Mouse (Mus musculus): ENCODE results near the gene Dlg5. TPM values are rescaled to one million over a fixed set of nuclear protein-coding genes. Genes with fewer than 3 reads are reported as not detected.

The Dlg5 gene
- polyA plus RNA-seq, 1 experiment from 2014 or later: 37.5 TPM

GRCm38 (mm10) chr14:24269571-24269970, 23.9 kb upstream of the Dlg5 start:
- no peak for ATAC-seq (ENCODE audit: low read depth)
- Histone ChIP-seq H3K4me3 (ENCODE audit: low read depth, low read length) (no peak overlapping the region), H3K9me3 (ENCODE audit: control insufficient read depth, low read length) (no peaks in the 10 kb centered on the region), H3K27me3 (ENCODE audit: control insufficient read depth, insufficient read depth, low read length) (no peaks in the 10 kb centered on the region), H3K27ac (ENCODE audit: low read depth, low read length) (no peak overlapping the region), H3K4me1 (ENCODE audit: control insufficient read depth, insufficient read depth, low read length) (no peaks in the 10 kb centered on the region), H3K36me3 (ENCODE audit: control insufficient read depth, insufficient read depth, low read length) (no peaks in the 10 kb centered on the region), H3K9ac (replicated peaks; ENCODE audit: low read depth, low read length) (no peak overlapping the region), H3K4me2 (ENCODE audit: low read depth, low read length) (no peak overlapping the region)
- 58% methylated on average over 1 of the region's 1 CpGs for whole genome bisulfite sequencing

- peak; percentile 96 for ATAC-seq (ENCODE audit: low read depth)
- peaks cover 14% of the 10 kb centered on the region; the same call in 1 of the 2 replicates for H3K4me1 ChIP-seq (ENCODE audit: control insufficient read depth, insufficient read depth, low read length)
- 38% methylated on average over 2 of the region's 2 CpGs for WGBS
- no peaks in the 10 kb centered on the region for H3K36me3 ChIP-seq (ENCODE audit: control insufficient read depth, insufficient read depth, low read length)
- no peaks in the 10 kb centered on the region for H3K9me3 ChIP-seq (ENCODE audit: control insufficient read depth, low read length)
- no peak overlapping the region for H3K4me3 ChIP-seq (ENCODE audit: low read depth, low read length)
- no peaks in the 10 kb centered on the region for H3K27me3 ChIP-seq (ENCODE audit: control insufficient read depth, insufficient read depth, low read length)
- H3K9ac ChIP-seq (replicated peaks; ENCODE audit: low read depth, low read length): no peak overlapping the region
- H3K4me2 ChIP-seq (ENCODE audit: low read depth, low read length): no peak overlapping the region
- peak overlapping the region; percentile 73 for H3K27ac ChIP-seq (ENCODE audit: low read depth, low read length)
Measured at GRCm38 (mm10) chr14:24262915-24263314, 17.2 kb upstream of the Dlg5 start.

DNA sequence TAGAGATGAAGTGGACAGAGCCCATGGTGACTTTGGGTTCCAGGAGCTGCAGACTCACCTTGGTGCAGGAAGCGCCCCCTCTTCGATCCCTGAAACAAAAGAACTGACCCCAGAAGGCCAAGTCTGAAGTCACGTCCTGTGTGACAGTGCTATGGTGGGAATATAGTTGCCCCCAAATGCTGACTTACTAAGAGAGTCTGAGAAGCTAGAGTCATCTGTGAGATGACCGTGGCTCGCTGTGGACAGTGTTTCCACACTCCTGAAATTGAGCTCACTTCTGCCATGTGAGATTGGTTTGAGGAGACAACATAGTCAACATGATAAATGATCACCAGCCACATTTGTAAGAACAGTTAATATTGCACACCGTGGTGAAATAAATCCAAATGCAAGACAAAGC, 16.7 kb upstream of the Dlg5 start:
- no peaks in the 10 kb centered on the region for H3K27me3 ChIP-seq (ENCODE audit: control insufficient read depth, insufficient read depth, low read length)
- H3K4me1 ChIP-seq (ENCODE audit: control insufficient read depth, insufficient read depth, low read length): peaks cover 14% of the 10 kb centered on the region; the same call in 1 of the 2 replicates
- no peaks in the 10 kb centered on the region for H3K36me3 ChIP-seq (ENCODE audit: control insufficient read depth, insufficient read depth, low read length)
- H3K4me3 ChIP-seq (ENCODE audit: low read depth, low read length): no peak overlapping the region
- WGBS: 63% methylated on average over 6 of the region's 6 CpGs
- no peak overlapping the region for H3K9ac ChIP-seq (replicated peaks; ENCODE audit: low read depth, low read length)
- H3K4me2 ChIP-seq (ENCODE audit: low read depth, low read length): no peak overlapping the region
- H3K9me3 ChIP-seq (ENCODE audit: control insufficient read depth, low read length): no peaks in the 10 kb centered on the region
- ATAC-seq (ENCODE audit: low read depth): no peak
- H3K27ac ChIP-seq (ENCODE audit: low read depth, low read length): peak overlapping the region; percentile 72

GRCm38 (mm10) chr14:24260391-24260790, 14.7 kb upstream of the Dlg5 start:
- Histone ChIP-seq H3K27ac (ENCODE audit: low read depth, low read length) (no peak overlapping the region), H3K9me3 (ENCODE audit: control insufficient read depth, low read length) (no peaks in the 10 kb centered on the region), H3K4me1 (ENCODE audit: control insufficient read depth, insufficient read depth, low read length) (peaks cover 14% of the 10 kb centered on the region; the same call in 1 of the 2 replicates), H3K27me3 (ENCODE audit: control insufficient read depth, insufficient read depth, low read length) (no peaks in the 10 kb centered on the region), H3K36me3 (ENCODE audit: control insufficient read depth, insufficient read depth, low read length) (no peaks in the 10 kb centered on the region), H3K9ac (replicated peaks; ENCODE audit: low read depth, low read length) (no peak overlapping the region), H3K4me3 (ENCODE audit: low read depth, low read length) (no peak overlapping the region), H3K4me2 (ENCODE audit: low read depth, low read length) (no peak overlapping the region)
- 78% methylated on average over 4 of the region's 4 CpGs for WGBS
- no peak for ATAC-seq (ENCODE audit: low read depth)

DNA sequence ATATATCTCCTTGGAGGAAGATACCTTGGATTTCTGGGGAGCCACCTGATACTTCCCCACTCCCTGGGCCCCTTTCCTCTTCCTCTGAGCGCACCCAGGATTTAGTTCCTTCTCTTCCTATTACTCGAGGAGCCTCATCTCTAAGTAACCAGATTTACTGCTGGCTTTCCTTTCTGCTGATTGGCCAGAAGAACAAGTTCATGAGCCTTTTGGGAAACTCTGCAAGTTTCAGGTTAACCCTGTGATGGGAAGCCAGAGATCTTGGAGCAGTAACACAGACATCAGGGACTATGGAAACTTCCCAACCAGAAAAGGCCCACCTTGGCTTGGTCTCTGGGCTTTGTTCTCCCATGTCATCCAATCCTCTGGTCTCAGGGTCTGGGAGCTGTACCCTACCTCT, 10.2 kb upstream of the Dlg5 start:
- ATAC-seq (ENCODE audit: low read depth): no peak

DNA sequence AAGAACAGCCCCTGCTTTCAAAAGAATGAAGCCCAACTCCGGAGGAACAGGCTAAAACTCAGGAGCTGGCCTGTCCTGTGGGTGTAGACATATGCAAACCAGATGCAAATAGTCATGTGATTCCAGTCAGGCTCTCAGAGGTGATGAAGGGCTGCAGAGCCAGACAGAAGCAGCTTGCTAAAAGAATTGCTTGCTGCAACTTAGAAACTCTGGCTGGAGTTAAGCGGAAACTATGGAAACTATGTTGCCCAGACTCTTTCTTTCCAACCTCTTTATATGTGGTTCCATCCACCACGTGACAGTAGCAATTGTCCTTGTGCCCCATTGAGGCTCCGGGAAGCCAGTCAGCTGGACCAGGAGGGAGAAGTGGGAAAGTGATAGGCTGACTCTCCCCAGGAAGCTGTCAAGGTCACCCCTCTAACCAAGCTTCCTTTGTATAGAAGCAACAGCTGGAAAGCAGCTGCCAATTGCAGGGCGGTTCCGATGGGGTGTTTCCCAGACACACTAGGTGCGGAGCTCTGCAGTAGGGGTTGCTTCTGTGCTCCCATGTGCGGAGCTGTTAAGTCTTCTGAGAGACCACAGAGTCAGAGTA, 8.0 kb upstream of the Dlg5 start:
- peak; percentile 66; the same call in 1 of the 2 replicates for ATAC-seq (ENCODE audit: low read depth)
- Histone ChIP-seq H3K9ac (replicated peaks; ENCODE audit: low read depth, low read length) (no peak overlapping the region), H3K4me1 (ENCODE audit: control insufficient read depth, insufficient read depth, low read length) (no peaks in the 10 kb centered on the region), H3K4me2 (ENCODE audit: low read depth, low read length) (no peak overlapping the region), H3K27me3 (ENCODE audit: control insufficient read depth, insufficient read depth, low read length) (no peaks in the 10 kb centered on the region), H3K36me3 (ENCODE audit: control insufficient read depth, insufficient read depth, low read length) (no peaks in the 10 kb centered on the region), H3K9me3 (ENCODE audit: control insufficient read depth, low read length) (no peaks in the 10 kb centered on the region), H3K27ac (ENCODE audit: low read depth, low read length) (peak overlapping the region; percentile 41; the same call in 1 of the 2 replicates), H3K4me3 (ENCODE audit: low read depth, low read length) (no peak overlapping the region)
- 8% methylated on average over 8 of the region's 8 CpGs for WGBS

More for the DNA sequence above, 10.2 kb upstream of the Dlg5 start:
- no peaks in the 10 kb centered on the region for H3K4me1 ChIP-seq (ENCODE audit: control insufficient read depth, insufficient read depth, low read length)
- H3K27ac ChIP-seq (ENCODE audit: low read depth, low read length): no peak overlapping the region
- H3K4me3 ChIP-seq (ENCODE audit: low read depth, low read length): no peak overlapping the region
- no peak overlapping the region for H3K9ac ChIP-seq (replicated peaks; ENCODE audit: low read depth, low read length)
- H3K4me2 ChIP-seq (ENCODE audit: low read depth, low read length): no peak overlapping the region
- no peaks in the 10 kb centered on the region for H3K27me3 ChIP-seq (ENCODE audit: control insufficient read depth, insufficient read depth, low read length)
- no peaks in the 10 kb centered on the region for H3K36me3 ChIP-seq (ENCODE audit: control insufficient read depth, insufficient read depth, low read length)
- H3K9me3 ChIP-seq (ENCODE audit: control insufficient read depth, low read length): no peaks in the 10 kb centered on the region
- 58% methylated on average over 2 of the region's 2 CpGs for WGBS

DNA sequence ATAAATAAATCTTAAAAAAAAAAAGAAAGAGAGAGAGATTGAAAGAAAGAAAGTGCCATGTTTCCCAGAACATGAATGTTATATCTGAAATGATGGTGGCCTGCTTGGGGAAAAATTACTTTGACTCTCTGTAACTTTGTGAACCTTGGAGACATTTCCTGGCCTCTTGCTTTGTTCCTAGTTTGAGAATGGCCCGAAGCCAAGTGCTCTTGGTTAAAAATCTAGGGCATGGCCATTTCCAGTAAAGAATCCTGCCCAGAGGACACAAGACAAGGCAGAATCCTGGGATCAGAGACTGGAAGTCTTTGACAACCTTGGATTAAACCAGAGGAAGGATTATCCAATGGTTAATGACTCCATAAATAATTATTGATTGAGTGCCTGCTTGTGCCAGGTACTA, 5.6 kb upstream of the Dlg5 start:
- Histone ChIP-seq H3K27me3 (ENCODE audit: control insufficient read depth, insufficient read depth, low read length) (no peaks in the 10 kb centered on the region), H3K27ac (ENCODE audit: low read depth, low read length) (no peak overlapping the region)
- WGBS: 92% methylated on average over 1 of the region's 1 CpGs

GRCm38 (mm10) chr14:24249926-24250325, 4.2 kb upstream of the Dlg5 start:
- Histone ChIP-seq H3K27me3 (ENCODE audit: control insufficient read depth, insufficient read depth, low read length) (no peaks in the 10 kb centered on the region), H3K36me3 (ENCODE audit: control insufficient read depth, insufficient read depth, low read length) (no peaks in the 10 kb centered on the region), H3K9me3 (ENCODE audit: control insufficient read depth, low read length) (no peaks in the 10 kb centered on the region), H3K4me2 (ENCODE audit: low read depth, low read length) (no peak overlapping the region), H3K27ac (ENCODE audit: low read depth, low read length) (no peak overlapping the region), H3K9ac (replicated peaks; ENCODE audit: low read depth, low read length) (no peak overlapping the region), H3K4me1 (ENCODE audit: control insufficient read depth, insufficient read depth, low read length) (no peaks in the 10 kb centered on the region), H3K4me3 (ENCODE audit: low read depth, low read length) (no peak overlapping the region)
- ATAC-seq (ENCODE audit: low read depth): no peak
- 64% methylated on average over 2 of the region's 2 CpGs for WGBS

More for the DNA sequence above, 5.6 kb upstream of the Dlg5 start:
- Histone ChIP-seq H3K4me3 (ENCODE audit: low read depth, low read length) (no peak overlapping the region), H3K4me1 (ENCODE audit: control insufficient read depth, insufficient read depth, low read length) (no peaks in the 10 kb centered on the region), H3K4me2 (ENCODE audit: low read depth, low read length) (no peak overlapping the region), H3K9me3 (ENCODE audit: control insufficient read depth, low read length) (no peaks in the 10 kb centered on the region), H3K9ac (replicated peaks; ENCODE audit: low read depth, low read length) (no peak overlapping the region), H3K36me3 (ENCODE audit: control insufficient read depth, insufficient read depth, low read length) (no peaks in the 10 kb centered on the region)
- no peak for ATAC-seq (ENCODE audit: low read depth)

DNA sequence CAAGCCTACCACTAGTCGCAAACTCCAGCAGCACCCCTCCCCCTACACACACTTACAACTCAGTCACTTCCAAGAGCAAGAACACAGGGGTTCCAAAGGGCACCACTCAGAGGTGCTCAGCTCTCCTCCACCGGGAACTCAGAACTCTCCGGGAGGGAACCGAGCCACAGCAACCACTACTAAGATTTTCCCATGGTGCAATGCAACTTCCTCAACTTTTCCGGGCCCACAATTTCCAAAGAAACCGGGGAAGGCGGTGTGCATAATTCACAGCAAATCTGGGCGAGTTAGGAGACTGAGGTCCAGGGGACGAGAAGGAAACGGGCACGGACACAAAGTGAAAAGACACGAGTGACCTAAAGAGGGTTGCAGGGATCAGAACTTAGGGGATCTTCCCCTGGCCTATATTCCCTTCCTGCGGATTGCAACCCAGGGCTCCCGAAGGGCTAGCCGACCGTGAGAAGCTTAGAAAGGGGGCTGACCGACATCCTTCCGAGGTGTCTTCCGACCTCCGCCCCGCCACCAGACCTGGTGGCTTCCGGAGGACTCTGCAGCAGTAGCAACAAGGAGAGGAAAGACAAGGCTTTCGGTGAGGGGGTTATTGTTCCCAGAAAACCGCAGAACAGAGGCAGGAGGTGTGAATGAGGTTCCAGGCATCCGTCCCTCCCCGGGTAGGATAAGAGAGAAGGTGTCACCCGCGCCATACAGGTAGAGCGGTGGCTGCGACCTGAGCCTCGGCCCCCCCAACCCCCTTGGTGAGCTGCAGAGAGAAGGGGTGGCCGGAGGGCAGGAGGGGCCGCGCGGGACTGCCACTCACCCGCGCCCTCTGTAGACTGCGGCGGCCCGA, 1.2 kb downstream of the Dlg5 start:
- Histone ChIP-seq H3K27ac (ENCODE audit: low read depth, low read length) (peak overlapping the region; percentile 91), H3K27me3 (ENCODE audit: control insufficient read depth, insufficient read depth, low read length) (no peaks in the 10 kb centered on the region), H3K9me3 (ENCODE audit: control insufficient read depth, low read length) (no peaks in the 10 kb centered on the region), H3K4me1 (ENCODE audit: control insufficient read depth, insufficient read depth, low read length) (peaks cover 4% of the 10 kb centered on the region; the same call in 1 of the 2 replicates), H3K4me3 (ENCODE audit: low read depth, low read length) (peak overlapping the region; percentile 80), H3K36me3 (ENCODE audit: control insufficient read depth, insufficient read depth, low read length) (0 out of 2 replicates have a peak, but pooled peaks cover 2% of the 10 kb centered on the region), H3K4me2 (ENCODE audit: low read depth, low read length) (peak overlapping the region; percentile 86), H3K9ac (replicated peaks; ENCODE audit: low read depth, low read length) (peak overlapping the region; percentile 97)
- WGBS: under 1% methylated on average over 40 of the region's 40 CpGs
- no peak; the same call in 1 of the 2 replicates for ATAC-seq (ENCODE audit: low read depth)
